Mouse (Mus musculus): ENCODE measurements around the gene Mars2. TPM values are rescaled to one million over a fixed set of nuclear protein-coding genes. Genes with fewer than 3 reads are reported as not detected.

The Mars2 gene
- polyA plus RNA-seq, 2 experiments: 1.9 to 2.1 TPM

GRCm38 (mm10) chr1:55264385-55264784 lies 27.4 kb downstream of the Mars2 start:
- ATAC-seq (ENCODE audit: insufficient read depth) (0 out of 2 replicates have a peak, but pooled peaks have one; percentile 15), DNase-seq (ENCODE audit: low read depth in 3 of 3, low spot score in 3 of 3) (no peak)
- Histone ChIP-seq H3K4me2 (ENCODE audit: low read depth) (no peak overlapping the region), H3K4me1 (replicated peaks; ENCODE audit: control insufficient read depth in 2 of 2, insufficient read depth in 2 of 2, low read length in 1 of 2) (peaks cover 0 to 8% of the 10 kb centered on the region in 2 experiments; a peak in 1 of 4 replicates), H3K9me3 (ENCODE audit: control insufficient read depth, low read length) (no peaks in the 10 kb centered on the region), H3K27ac (no peak overlapping the region), H3K4me3 (ENCODE audit: insufficient read depth in 1 of 2, low read depth in 2 of 2, low read length in 2 of 2) (no peak overlapping the region), H3K9ac (replicated peaks) (no peak overlapping the region), H3K36me3 (replicated peaks; ENCODE audit: control insufficient read depth, insufficient read depth, low read depth) (no peaks in the 10 kb centered on the region), H3K27me3 (ENCODE audit: control insufficient read depth, insufficient read depth, low read length) (no peaks in the 10 kb centered on the region)
- 4% methylated on average over 2 of the region's 2 CpGs for WGBS (ENCODE audit: insufficient replicate concordance)
- TF ChIP-seq CTCF (IDR thresholded peaks at IDR 0.05; ENCODE audit: low read depth): no peak
- no peak for TF ChIP-seq EP300 (IDR thresholded peaks at IDR 0.05; ENCODE audit: low read depth)

DNA sequence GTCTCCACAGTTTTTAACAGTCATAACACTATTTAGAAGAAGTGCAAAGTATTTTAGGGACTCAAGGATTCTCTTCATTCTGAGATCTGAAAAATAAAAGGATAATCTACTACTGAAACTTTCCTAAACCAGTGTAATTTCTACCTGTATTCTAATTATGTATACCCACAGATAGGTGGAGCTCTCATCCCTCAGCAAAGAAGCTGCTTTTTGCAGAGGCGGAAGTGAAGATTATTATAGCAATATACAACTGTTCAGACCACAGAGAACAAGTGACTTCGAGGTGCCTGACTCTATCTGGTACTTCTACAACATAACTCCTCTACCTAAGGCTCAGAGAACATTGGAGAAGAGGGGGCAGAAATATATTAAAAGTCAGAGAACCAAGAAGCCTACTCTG lies 28.5 kb downstream of the Mars2 start:
- Histone ChIP-seq H3K9me3 (ENCODE audit: control insufficient read depth, low read length) (no peaks in the 10 kb centered on the region), H3K36me3 (replicated peaks; ENCODE audit: control insufficient read depth, insufficient read depth, low read depth) (no peaks in the 10 kb centered on the region), H3K27ac (no peak overlapping the region), H3K4me3 (ENCODE audit: insufficient read depth in 1 of 2, low read depth in 2 of 2, low read length in 2 of 2) (no peak overlapping the region), H3K27me3 (ENCODE audit: control insufficient read depth, insufficient read depth, low read length) (no peaks in the 10 kb centered on the region), H3K4me1 (replicated peaks; ENCODE audit: control insufficient read depth in 2 of 2, insufficient read depth in 2 of 2, low read length in 1 of 2) (peaks cover 0 to 8% of the 10 kb centered on the region in 2 experiments; a peak in 1 of 4 replicates), H3K4me2 (ENCODE audit: low read depth) (no peak overlapping the region), H3K9ac (replicated peaks) (no peak overlapping the region)
- DNase-seq (ENCODE audit: low read depth in 3 of 3, low spot score in 3 of 3) (no peak), ATAC-seq (ENCODE audit: insufficient read depth) (no peak)
- TF ChIP-seq EP300 (IDR thresholded peaks at IDR 0.05; ENCODE audit: low read depth) (no peak), CTCF (IDR thresholded peaks at IDR 0.05; ENCODE audit: low read depth) (no peak; the same call in 1 of the 2 replicates)
- 32% methylated on average over 2 of the region's 2 CpGs for WGBS (ENCODE audit: insufficient replicate concordance)

- no peak overlapping the region for H3K4me2 ChIP-seq (ENCODE audit: low read depth)
- no peaks in the 10 kb centered on the region for H3K4me1 ChIP-seq (replicated peaks; ENCODE audit: control insufficient read depth in 2 of 2, insufficient read depth in 2 of 2, low read length in 1 of 2)
- ATAC-seq (ENCODE audit: insufficient read depth) (no peak), DNase-seq (ENCODE audit: low read depth in 3 of 3, low spot score in 3 of 3) (no peak)
- H3K9me3 ChIP-seq (ENCODE audit: control insufficient read depth, low read length): no peaks in the 10 kb centered on the region
- WGBS (ENCODE audit: insufficient replicate concordance): 66% methylated on average over 9 of the region's 9 CpGs
- no peak overlapping the region for H3K27ac ChIP-seq
- no peaks in the 10 kb centered on the region for H3K36me3 ChIP-seq (replicated peaks; ENCODE audit: control insufficient read depth, insufficient read depth, low read depth)
- TF ChIP-seq EP300 (IDR thresholded peaks at IDR 0.05; ENCODE audit: low read depth) (no peak), CTCF (IDR thresholded peaks at IDR 0.05; ENCODE audit: low read depth) (no peak)
- no peaks in the 10 kb centered on the region for H3K27me3 ChIP-seq (ENCODE audit: control insufficient read depth, insufficient read depth, low read length)
- H3K9ac ChIP-seq (replicated peaks): no peak overlapping the region
- H3K4me3 ChIP-seq (ENCODE audit: insufficient read depth in 1 of 2, low read depth in 2 of 2, low read length in 2 of 2): no peak overlapping the region
These were observed 42.1 kb downstream of the Mars2 start for GRCm38 (mm10) chr1:55279081-55279480.

Other genes starting within 250 kb of the Mars2 start
- gene Sf3b1, start 209.7 kb upstream of the Mars2 start, polyA plus RNA-seq (2012; rRNA removed): 30.9 and 45.0 TPM in 2 replicates
- 122 and 132 TPM in 2 replicates for gene Sf3b1, start 209.7 kb upstream of the Mars2 start, polyA plus RNA-seq (2014; fragmentation: Nextera tagmentation; extraction: Ambion mirVana)
- gene Coq10b, start 184.4 kb upstream of the Mars2 start, polyA plus RNA-seq (2012; rRNA removed): 6.3 and 8.6 TPM in 2 replicates
- gene Coq10b, start 184.4 kb upstream of the Mars2 start, polyA plus RNA-seq (2014; fragmentation: Nextera tagmentation; extraction: Ambion mirVana): 15.4 and 16.4 TPM in 2 replicates
- 148 and 306 TPM in 2 replicates for gene Hspe1, start 149.0 kb upstream of the Mars2 start, polyA plus RNA-seq (2012; rRNA removed)
- gene Hspe1, start 149.0 kb upstream of the Mars2 start, polyA plus RNA-seq (2014; fragmentation: Nextera tagmentation; extraction: Ambion mirVana): 396 and 414 TPM in 2 replicates
- 73.8 and 163 TPM in 2 replicates for gene Hspd1, start 148.9 kb upstream of the Mars2 start, polyA plus RNA-seq (2012; rRNA removed)
- 241 and 264 TPM in 2 replicates for gene Hspd1, start 148.9 kb upstream of the Mars2 start, polyA plus RNA-seq (2014; fragmentation: Nextera tagmentation; extraction: Ambion mirVana)
- gene Mob4, start 105.9 kb upstream of the Mars2 start, polyA plus RNA-seq (2012; rRNA removed): 7.3 and 10.8 TPM in 2 replicates
- gene Mob4, start 105.9 kb upstream of the Mars2 start, polyA plus RNA-seq (2014; fragmentation: Nextera tagmentation; extraction: Ambion mirVana): 36.0 and 38.0 TPM in 2 replicates
- 0.28 and 0.38 TPM in 2 replicates for gene Rftn2, start 10.4 kb upstream of the Mars2 start, polyA plus RNA-seq (2012; rRNA removed)
- gene Rftn2, start 10.4 kb upstream of the Mars2 start, polyA plus RNA-seq (2014; fragmentation: Nextera tagmentation; extraction: Ambion mirVana): 0.37 and 0.62 TPM in 2 replicates
- gene Boll, start 126.3 kb downstream of the Mars2 start, polyA plus RNA-seq (2012; rRNA removed): not detected in 2 replicates
- not detected in 2 replicates for gene Boll, start 126.3 kb downstream of the Mars2 start, polyA plus RNA-seq (2014; fragmentation: Nextera tagmentation; extraction: Ambion mirVana)
- gene Plcl1, start 168.7 kb downstream of the Mars2 start, polyA plus RNA-seq (2012; rRNA removed): 0.05 and 0.12 TPM in 2 replicates
- gene Plcl1, start 168.7 kb downstream of the Mars2 start, polyA plus RNA-seq (2014; fragmentation: Nextera tagmentation; extraction: Ambion mirVana): 0.05 and 0.09 TPM in 2 replicates